Comparison of ENCODE assay signal across 17 mouse cellular contexts in the genomic region with DNA sequence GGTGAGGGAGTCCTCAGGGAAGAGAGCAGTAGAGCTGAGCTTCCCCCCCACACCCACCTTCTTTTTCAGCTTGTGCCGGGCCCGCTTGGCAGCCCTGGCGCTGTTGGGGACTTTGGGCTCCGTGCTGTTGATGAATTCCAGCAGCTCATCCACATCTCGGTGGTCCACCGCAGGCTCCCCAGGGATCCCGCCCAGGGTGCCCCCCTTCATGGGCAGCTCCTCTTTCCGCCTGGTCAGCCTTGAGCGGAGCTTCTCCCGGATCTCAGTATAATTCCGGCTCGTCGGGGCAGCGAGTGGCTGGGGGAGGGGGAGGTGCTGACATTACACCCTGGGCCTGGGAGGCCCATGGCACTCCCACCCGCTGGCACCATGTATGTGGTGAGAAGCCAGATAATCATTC.
"Had no signal": no experiment of that assay in that cellular context is flagged by ENCODE, and none has a peak within 500 bp of the region (broad histone marks: within the 10 kb centered on the region; RNA-seq: fewer than 3 reads in every experiment).

No protein-coding gene starts in this region.

- H3K27ac ChIP-seq: midbrain, embryonic 10.5 days; midbrain, embryonic 12.5 days; neural tube, embryonic 13.5 days; neural tube, embryonic 15.5 days had no signal

- ATAC-seq: midbrain, embryonic 16.5 days had no signal

- H3K27me3 ChIP-seq: midbrain, embryonic 12.5 days; neural tube, embryonic 13.5 days; neural tube, embryonic 15.5 days had no signal

- H3K4me2 ChIP-seq: lung, embryonic 14.5 days; midbrain, embryonic 12.5 days; neural tube, embryonic 13.5 days; neural tube, embryonic 15.5 days had no signal

- H3K4me1 ChIP-seq: midbrain, embryonic 10.5 days; midbrain, embryonic 12.5 days; neural tube, embryonic 13.5 days; neural tube, embryonic 15.5 days had no signal

- H3K9ac ChIP-seq: lung, embryonic 14.5 days; midbrain, embryonic 12.5 days; neural tube, embryonic 13.5 days; neural tube, embryonic 15.5 days had no signal

- DNase-seq: lung, embryonic 14.5 days; lung, postnatal 10 days; midbrain, embryonic 14.5 days; retina, postnatal 1 day; right cerebral cortex, adult 18-20 months; right cerebral cortex, postnatal 25 days; right cerebral cortex, postnatal 4 days; spleen, adult 18-20 months; thymus, adult 2 months; thymus, postnatal 25 days; thymus, postnatal 4 days had no signal

- H3K4me3 ChIP-seq: midbrain, embryonic 10.5 days; midbrain, embryonic 12.5 days; myocyte; neural tube, embryonic 13.5 days; neural tube, embryonic 15.5 days had no signal

- H3K9me3 ChIP-seq: midbrain, embryonic 10.5 days; midbrain, embryonic 12.5 days; neural tube, embryonic 13.5 days; neural tube, embryonic 15.5 days had no signal
